Mouse (Mus musculus) urinary bladder, postnatal 10 days (tissue): ENCODE measurements around the gene Tjp3.
A peak's percentile ranks its signal among the peaks of the same experiment; 100 is the strongest.

Experiments used
- DNase-seq: peaks from one replicate; pipeline ENCODE4 v3.0.0; 2022; ENCODE audit warnings: low spot score

The Tjp3 gene

DNA sequence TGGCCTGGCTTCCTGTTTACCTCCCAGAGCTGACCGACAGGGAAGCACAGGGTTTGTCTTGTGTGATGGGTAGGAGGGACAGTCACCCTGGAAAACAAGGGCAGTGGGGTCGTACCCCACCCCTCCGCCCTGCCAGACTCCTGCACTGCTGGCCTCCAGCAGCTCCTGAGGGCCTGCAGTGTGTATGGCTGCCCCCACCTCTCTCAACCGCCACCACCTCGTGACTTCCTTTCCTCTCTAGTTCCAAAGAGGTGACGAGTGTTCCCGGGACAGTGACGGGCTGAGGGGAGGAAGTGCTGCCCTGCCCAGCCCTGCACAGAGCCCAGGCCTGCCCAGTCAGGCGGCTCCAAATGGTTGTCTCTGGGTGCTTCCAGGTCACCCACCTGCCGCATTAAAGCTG is 6.5 kb upstream of the Tjp3 start:
- DNase-seq = no peak

DNA sequence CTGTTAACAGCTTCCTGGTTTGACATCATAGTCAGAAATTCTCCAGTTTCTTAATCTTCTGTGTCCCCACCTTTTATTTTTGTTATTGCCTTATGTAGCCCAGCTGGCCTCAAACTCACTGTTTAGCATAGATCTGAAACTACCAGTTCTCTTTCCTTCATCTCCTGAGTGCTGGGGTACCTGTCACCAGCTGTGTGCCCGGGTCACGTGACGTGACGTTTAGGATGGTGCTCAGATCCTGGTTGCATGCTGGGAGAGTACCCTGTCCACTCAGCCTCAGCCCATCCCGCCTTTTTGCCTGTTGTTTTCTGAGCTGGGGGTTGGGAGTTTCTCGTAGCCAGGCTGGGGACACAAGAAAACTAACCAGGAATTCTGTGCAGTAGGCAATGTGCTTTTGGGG is 5.9 kb upstream of the Tjp3 start:
- DNase-seq = no peak

DNA sequence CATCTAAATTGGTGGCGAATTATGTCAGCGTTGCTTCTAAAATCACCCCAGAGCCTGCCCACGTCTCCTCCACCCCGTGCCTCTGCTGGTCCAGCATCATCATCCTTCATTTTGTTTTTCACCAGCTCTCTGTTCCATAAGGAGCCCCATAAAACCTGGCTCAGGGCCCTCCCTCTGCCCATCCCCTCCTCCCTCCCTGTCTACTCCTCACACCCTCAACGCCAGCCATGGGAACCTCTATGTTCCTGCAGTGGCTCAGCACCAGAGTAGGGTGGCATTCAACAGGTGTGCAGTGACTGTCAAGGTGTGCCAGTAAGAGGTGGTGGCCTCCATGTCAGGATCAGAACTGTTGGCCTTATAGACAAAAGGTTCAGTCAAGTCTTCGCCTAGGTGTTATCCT is 3.8 kb upstream of the Tjp3 start:
- DNase-seq = no peak

DNA sequence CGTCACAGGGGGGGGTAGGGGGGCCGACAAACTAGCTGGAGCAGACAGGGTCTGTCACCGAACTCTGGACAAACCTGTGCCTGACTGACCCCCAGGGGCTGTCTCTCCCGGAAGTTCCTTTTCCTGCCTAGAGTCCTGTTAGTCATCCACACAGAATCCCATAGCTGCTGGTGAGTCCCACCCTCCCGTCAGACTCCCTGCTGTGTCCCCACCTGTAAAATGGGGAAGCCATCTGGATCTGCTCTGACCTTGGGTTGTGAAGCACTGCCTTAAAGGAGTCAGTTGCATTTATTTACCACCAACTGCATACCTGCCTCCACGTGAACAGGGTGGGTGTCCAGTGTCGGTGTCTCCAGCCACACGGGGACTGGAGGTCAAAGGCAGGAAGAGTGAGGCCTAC is 3.1 kb upstream of the Tjp3 start:
- DNase-seq = no peak

DNA sequence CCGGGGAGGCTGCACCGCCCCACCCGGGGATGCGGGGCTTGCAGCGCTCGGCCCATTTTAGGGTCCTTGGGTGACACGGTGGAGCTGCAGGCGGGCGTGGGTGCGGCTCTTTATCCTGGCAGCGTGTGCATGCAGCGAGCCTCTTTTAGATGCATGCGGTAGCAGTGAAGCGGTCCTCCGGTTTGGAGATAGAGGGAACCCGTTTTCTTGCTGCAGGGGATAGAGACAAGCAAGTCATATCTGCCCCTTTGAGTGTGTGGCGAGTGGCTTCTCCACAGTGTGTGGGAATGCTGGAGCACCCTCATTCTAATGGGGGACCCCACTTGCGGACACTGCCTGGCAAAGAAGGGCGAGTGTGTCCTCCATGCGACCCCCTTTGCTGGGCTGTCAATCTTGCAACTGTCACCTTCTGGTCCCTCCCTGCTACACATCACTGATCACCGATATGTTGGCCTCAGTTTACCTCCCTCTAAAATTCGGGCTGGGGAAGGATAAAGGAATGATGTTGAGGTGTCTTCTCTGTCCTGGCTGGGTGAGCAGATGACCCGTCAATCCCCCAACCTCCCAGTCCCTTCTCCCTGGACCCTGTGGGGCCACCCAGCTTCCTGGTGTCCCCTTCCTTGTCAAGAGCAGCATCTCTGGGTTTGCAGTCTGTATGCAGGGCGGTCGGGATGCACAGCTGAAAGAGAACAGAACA is 2.1 kb upstream of the Tjp3 start:
- DNase-seq = no peak

DNA sequence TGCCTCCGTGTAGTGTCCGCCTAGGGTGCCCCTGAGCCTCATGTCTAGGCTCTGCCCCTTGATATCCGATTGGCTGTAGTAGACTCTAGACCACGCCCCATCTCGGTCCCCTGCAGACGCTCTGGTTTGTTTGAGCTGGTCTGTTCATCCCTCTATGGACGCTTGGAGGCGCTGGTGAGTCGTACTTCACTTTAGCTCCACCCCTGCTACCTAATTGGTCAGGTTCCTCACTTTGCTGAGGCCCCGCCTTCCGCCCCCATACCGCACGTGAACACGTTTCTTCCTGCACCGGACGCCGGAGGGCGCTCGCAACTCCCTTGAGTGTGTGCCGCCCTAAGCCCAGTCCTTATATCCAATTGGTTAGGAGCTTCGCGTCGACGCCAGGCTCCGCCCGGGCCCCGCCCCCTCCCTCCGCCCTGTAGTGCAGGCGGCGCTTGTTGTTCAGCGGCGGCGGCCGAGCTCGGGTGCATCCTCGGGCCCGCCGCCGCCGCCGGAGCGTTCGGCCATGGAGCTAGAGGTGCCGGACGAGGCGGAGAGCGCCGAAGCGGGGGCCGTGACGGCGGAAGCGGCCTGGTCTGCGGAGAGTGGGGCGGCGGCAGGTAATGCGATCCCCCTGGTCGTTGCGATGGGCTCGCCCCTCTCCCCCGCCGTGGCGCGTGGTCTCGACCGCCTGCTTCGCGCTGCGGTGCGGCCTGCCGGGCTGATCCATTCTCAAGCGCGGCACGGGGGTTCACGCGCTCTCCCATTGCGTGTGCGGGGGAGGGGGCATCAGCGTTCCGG is 1.4 kb upstream of the Tjp3 start, which contains the start of gene Pip5k1c:
Gene Pip5k1c (plus strand): TSS at position 410 of the 780 bp plus-strand sequence.
- peak; percentile 93 for DNase-seq

DNA sequence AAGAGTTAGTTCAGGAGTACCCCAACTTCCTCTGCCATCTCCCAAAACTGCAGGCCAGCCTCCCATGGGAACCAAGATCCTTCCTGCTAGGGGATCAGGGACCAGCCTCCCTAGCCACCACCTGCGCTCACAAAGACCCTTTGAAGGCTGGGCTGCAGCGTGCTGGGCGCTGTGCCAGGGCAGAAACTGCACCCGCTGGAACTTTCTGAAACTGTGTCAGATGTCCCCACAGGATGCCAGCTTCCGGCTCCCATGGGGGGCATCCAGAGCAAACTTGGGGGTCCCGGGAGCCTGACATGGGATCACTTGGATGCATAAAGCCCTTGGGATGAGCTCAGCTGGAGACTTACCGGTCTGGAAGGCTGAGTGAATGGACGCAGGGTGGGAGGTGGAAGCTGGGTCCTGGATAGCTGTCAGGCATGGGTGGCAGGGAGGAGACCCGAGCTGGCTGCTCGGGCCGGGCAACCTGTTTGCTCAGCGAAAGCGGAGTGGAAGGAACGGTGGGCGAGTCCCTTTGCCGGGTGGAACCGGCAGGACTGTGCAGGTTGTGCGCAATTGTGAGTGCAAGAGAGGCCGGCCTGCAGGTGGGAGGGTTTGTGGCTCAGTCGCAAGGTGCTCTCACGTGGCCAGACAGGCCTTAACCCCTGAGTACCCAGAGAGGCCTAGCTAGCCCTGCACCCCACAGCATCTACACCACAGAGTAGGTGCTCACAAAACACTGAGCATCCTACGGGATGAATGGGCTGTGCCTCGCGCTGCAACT is 502 bp downstream of the Tjp3 start:
- DNase-seq = no peak

DNA sequence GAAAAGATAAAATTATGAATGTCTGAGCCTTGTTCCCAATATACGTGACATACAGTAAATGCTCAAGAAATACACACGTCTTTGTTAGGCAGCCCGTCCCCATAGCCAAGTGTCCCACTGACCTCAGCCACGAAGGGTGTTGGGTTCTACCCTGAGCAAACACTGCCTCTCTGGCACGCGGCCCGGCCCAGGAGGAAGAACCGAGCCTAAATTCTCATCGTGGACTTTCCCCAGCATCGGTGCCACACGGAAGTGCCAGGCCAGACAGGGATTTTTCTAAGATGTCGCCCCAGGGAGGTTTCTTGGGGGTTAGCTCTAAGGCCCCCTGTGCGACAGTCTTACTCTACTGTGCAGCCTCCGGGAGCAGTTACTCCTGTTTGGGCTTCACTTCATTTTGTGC is 1.6 kb downstream of the Tjp3 start:
- no peak for DNase-seq

DNA sequence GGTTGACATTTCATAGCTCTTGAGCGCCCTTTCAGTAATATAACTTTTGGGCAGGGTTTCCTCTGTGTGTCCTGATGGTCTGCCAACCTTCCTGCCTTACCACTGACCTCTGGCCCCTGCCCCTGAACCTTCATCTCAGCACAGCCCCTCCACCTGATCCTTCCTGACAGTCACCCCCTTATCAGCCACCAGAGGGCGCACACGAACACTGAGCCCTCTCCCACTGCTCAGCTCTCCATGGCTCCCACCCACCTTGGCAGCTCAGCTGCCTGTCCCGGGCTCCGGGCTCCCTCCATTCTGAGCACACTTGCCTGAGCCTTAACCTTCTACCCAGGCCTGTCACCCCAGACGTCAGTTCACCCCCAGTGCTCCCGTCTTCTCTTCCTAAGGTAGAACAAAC is 2.1 kb downstream of the Tjp3 start:
- no peak for DNase-seq

DNA sequence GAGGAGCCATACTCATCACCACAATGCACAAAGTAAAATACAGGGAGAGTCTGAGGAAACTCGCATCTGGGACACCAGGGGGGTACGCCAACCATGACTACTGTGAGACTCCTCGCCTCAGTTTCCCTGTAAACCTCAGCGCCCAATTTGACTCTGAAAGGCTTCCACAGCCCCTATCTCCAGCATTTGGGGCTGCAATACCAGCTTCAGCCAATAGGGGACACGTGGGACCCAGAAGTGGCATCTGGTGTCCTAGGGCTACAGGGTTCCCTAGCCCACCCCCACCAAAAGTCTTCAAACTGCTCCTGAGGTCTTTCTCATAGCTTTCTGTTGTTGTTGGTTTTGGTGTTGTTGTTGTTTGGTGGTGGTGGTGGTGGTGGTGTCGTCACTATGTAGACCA is 2.8 kb downstream of the Tjp3 start:
- DNase-seq = no peak

DNA sequence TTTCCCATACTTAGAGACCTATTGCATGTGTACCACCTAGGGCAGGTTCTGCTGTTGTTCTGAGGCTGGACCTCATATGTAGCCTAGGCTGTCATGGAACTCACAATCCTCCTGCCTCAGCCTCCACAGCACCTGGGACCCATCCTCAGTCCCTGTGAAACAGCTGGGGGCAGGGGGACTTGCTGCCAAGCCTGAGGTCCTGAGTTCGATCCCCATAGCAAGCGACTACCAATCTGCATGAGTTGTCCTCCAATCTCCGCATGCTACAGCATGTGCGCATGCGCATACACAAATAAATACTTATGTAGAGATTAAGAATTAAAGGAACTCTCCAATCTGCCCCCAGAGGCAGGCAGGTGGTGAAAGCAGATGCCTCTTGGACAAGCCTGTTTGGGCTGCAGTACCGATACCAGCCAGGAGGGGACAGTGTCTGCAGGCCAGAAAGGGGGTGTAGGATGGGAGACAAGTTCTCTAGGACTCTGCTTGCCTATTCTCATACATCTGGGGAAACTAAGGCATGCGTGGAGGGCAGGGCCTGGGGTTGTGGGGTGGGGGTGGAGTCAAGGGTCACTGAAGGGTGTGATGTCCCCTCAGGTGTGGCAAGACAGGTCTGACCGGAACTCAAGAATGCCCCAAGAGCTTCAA is 3.7 kb downstream of the Tjp3 start:
- DNase-seq = no peak

DNA sequence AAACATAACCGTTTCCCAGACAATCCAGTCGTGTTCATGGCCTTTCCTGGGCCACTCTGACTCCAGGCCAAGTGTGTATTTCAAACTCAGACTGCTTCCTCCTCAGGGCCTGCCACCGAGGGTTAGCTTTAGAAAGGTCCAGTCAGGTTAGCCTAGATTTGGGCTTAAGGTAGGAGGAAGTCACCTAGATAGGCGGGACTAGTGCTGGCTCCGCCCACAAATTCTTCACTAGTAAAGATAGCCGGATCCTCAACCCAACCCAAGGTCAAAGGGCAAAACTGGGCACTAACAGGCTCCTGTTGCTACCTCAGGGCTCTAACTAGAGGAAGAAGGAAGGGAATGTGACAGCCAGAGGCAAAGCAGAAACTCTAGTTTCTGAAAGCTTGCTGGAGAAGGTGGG is 4.8 kb downstream of the Tjp3 start:
- no peak for DNase-seq

DNA sequence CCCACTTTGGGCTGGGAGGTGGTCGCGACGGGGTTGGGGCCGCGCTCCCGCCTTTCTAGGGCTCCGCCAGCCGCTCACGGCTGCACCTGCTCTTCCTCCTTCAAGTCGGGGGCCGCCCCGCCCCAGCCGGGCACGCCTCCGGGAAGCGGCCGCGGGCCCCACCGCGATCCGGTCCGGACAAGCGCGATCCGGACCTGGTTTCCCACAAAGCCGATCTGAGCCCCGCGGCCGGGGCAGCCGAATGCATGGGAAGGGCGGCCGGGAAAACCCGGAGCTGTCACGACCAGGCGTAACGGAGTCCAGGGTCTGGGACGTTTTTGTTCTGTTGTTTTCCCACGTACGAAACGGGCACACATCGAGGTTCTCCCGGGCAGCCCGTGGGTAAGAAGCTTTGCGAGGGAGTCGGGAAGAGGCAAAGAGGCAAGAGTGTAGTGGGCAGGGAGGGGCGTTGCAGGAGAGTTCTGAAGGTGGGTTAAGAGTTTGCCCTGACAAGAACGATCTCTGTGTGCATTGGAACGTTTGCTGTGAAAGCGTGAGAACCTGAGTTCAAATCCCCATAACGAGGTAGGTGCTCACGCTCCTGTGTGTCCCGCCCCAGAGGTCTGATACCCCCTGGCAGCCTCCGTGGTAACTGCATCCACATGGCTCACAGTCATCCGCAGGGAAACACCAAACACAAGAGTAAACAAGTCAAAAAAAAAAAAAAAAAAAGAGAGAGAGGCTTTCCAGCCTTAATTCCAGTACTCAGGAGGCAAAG is 5.5 kb downstream of the Tjp3 start:
- peak; percentile 81 for DNase-seq

DNA sequence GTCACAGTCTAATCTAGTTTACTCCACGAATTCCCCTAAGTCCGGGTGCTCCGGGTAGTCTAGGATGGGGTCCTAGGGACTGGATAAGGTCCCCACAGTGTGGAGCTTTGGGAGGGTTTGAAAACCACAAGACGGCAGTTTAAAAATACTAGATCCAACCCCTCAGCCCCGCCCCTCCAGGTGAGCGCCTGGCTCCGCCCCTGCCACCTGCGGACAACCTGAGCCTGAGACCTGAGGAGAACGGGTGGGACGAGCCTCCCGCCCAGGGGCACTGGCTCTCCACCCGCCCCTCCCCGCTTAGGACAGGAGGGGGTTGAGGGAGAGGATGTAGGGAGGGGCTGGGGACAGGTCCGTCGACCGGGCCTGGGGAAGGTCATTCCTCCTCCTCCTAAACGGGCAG is 6.7 kb downstream of the Tjp3 start:
- no peak for DNase-seq

DNA sequence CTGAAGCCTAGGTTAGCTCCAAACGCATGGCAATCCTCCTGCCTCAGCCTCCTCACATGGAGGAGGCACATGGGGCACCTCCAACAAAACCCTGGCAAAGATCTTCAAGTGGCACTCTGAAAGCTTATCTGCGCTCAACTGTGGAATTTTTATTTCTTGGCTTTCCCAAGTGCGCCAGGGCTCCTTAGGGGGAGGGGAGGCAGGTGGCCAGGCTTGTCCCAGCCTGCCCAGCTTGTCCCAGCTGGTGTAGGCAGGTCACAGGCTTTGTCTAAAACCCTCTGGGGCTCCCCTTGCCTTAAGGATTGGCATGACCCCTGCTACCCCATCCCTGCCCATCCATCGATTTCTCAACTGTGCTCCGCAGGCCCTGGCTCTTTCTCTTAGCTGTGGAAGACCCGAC is 7.2 kb downstream of the Tjp3 start:
- no peak for DNase-seq

DNA sequence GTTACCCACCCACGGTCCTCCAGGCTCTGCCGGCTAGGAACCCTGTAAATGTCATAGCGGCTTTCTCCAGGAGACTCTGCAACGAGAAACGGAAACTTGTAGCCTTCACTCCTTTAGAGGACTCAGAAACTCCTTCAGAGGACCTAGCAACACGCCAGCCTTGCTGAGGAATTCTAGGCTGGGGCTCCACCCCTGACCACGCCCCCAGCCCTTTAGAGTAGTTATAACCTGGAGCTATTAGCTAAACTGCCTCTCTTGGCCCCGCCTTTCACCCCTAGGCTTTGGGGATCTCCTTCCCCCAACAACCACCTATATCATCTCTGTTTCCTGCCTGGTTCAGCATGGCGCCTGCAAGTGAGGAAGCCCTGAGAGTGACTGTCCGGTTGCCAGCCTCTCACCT is 11.9 kb downstream of the Tjp3 start:
- DNase-seq = no peak

DNA sequence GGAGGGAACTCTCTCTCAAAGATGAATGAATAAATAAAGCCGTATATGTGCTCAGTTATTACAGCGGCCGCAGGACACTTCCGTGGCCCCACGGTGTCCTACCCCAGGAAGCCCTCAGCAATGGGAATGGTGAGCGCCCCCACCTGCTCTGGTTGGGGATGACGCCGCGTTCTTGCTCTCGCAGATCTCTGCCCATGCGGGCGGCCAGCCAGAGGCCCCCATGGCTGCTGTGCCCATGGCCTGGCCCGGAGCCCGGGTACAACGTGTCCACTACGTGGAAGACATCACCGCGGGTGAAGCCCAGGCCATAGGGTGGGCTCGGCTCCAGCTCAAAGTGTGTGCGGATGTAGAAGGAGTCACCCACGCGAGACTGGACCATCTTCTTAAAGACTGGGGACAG is 13.7 kb downstream of the Tjp3 start:
- DNase-seq = no peak

DNA sequence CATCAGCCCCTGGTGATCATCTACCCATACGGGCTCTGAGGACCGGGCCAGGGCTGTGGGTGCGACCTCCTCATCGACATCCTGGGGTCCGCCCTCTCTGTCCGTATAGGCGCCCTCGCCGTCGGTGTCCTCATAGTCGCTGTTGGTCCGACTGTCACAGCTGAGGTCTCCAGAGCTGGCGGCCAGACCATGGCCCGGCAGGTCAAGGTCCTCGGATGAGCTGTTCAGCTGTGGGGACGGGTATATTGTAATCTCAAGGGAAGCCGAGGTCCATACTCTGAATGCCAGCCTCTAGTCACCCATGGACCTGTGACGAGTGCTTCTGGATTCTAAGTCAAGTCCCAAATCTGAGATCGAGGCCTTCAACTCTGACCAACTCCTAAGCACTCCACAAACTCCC is 17.5 kb downstream of the Tjp3 start:
- DNase-seq = no peak

DNA sequence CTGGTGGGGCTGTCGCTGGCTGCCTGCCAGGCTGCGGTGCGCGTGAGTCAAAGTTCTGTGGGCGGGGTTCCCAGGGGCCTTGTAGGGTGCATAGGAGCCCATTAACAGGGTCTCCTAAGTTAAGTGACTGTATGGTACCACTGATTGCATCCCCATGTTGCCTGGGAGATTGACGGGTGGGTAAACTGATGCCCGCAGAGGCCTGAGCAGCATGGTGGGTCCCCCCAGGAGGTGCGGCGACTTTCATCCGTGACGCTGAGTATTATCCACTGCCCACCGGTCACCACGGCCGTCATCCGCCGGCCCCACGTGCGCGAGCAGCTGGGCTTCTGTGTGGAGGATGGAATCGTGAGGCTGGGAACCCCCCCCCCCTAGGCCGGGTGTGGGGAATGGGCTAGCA is 19.0 kb downstream of the Tjp3 start:
- DNase-seq = no peak

DNA sequence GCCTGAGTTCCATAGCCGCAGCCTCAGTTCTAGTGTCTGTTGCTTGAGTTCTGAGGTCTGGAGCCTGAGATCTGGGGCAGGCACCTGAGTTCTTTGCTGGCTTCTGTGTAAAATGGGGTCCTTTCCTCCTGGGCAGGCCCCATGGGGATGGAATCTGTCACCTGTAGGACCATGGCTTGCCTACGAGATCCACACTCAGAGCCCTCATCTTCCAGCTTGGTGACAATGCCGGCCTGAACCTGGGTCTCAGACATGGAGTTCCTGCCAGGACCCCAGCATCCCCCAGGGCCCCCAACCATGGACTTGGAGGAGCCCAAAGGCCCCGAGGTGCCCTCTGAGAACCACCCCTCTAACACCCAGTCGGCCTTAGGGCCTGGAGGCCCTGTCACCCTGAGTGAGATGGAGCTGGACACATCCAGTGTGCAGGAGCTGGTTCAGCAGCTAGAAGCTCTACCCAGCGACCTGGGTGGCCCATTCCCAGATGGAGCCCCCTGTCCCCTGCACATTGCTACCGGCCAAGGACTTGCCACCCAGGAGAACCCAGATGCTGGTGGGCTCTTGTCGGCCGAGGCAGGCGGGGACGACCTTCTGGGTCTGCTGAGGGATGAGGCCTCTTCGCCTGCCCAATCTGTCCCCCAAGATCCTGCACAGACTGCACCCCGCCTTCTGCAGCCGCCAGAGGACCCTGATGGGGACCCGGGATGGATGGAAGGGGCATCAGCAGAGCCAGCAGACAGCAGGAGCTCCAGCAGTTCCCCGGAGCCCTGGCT is 22.6 kb downstream of the Tjp3 start:
- DNase-seq = no peak

DNA sequence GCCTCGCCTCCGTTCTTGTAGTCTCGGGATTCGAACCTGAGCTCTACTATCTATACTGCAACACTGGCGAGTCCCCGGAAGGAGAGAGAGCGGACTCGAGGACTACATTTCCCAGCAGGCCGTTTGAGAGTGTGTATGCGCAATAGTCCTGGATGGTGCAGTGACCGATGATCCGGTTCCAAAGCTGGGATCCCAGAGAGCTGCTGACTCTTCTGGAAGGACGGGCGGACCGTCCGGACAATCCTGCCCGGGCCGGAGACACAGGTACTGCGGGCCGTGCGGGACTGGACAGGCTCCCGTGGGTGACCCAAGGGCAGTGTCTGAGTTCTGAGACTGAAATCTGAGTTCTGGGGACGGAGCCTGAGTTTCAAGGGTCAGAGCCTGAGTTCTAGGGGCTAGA is 23.3 kb downstream of the Tjp3 start:
- no peak for DNase-seq
